Comparison of ENCODE assay signal across 8 mouse cellular contexts in the genomic region with DNA sequence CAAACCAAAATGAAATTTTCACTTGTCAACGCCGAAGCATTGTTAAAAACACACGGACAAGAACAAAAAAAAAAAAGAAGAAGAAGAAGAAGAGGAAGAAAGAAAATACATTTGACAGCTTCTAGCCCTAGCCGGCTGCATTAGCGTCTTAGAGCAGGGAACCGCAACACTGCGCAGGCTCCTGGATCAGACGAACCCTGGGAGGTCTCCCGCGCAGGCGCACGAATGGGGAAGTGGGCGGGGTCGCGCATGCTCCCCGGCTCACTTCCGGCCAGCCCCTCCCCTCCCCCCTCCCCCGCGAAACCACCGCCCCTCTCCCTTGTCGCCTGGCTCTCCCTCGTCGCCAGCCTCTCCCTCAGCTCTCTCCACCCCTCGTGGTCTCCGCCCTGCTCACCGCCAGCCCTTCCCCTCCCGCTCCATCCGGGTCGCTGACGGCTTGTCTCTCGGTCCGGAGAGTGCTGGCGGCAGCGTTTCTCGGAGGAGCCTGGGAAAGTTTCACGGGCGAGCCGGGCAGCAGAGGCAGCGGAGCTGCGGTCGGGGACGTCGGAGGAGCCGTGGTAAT. TPM values are rescaled to one million over a fixed set of nuclear protein-coding genes. Genes with fewer than 3 reads are reported as not detected.
DNase-seq lines count a peak whose midpoint lies in the region; ATAC-seq and TF ChIP-seq lines count a peak whose summit lies in the region.

Gene Herc4, plus strand, starts transcription at position 318 of the 562 bp plus-strand sequence.

- peak; percentile 63 to 86; a peak in 3 of 4 replicates for TF ChIP-seq POLR2A in MEL (IDR thresholded peaks at IDR 0.05; ENCODE audit: control insufficient read depth in 1 of 2, insufficient read depth in 1 of 2, low read depth in 1 of 2, low read length in 2 of 2, poor library complexity in 1 of 2)
- peak; percentile 94 for TF ChIP-seq POLR2A in cerebellum, adult 2 months (IDR thresholded peaks at IDR 0.05; ENCODE audit: borderline replicate concordance, insufficient read depth, low read length)

- H3K79me2 ChIP-seq in MEL (ENCODE audit: control insufficient read depth, insufficient read depth, low read length, poor library complexity) = peaks cover 28% of the 10 kb centered on the region

- no peak for TF ChIP-seq EP300 in MEL (IDR thresholded peaks at IDR 0.05; ENCODE audit: low read depth in 1 of 2, low read length in 2 of 2)

- peak within 1 kb of the TSS; percentile 91 to 92 for H3K4me3 ChIP-seq in MEL (ENCODE audit: control insufficient read depth in 1 of 2, insufficient read depth in 1 of 2, low read depth in 2 of 2, low read length in 2 of 2)
- peak within 1 kb of the TSS; percentile 92 for H3K4me3 ChIP-seq in cerebellum, adult 2 months (replicated peaks; ENCODE audit: insufficient read depth, low read depth, low read length)
- H3K4me3 ChIP-seq in forebrain, postnatal 0 days (ENCODE audit: low read depth, low read length) = peak within 1 kb of the TSS; percentile 91
- peak within 1 kb of the TSS; percentile 90 for H3K4me3 ChIP-seq in lung, embryonic 15.5 days

- H3K4me2 ChIP-seq in forebrain, postnatal 0 days (ENCODE audit: low read depth) = peak within 1 kb of the TSS; percentile 67
- H3K4me2 ChIP-seq in lung, embryonic 15.5 days = peak within 1 kb of the TSS; percentile 57

- ATAC-seq in forebrain, postnatal 0 days = peak; percentile 99
- peak; percentile 100 for ATAC-seq in lung, embryonic 15.5 days (ENCODE audit: borderline replicate concordance, extremely low read depth, low FRiP score, low TSS enrichment)

- no peak for TF ChIP-seq RAD21 in MEL (IDR thresholded peaks at IDR 0.05; ENCODE audit: low read depth, low read length)

- no peak for TF ChIP-seq CTCF in MEL (IDR thresholded peaks at IDR 0.05 in 2 of 3, conservative IDR thresholded peaks at IDR 0.05 in 1 of 3; ENCODE audit: control insufficient read depth in 1 of 3, insufficient read depth in 1 of 3, low read depth in 2 of 3, low read length in 3 of 3, poor library complexity in 1 of 3, severe bottlenecking in 1 of 3)
- TF ChIP-seq CTCF in cerebellum, adult 2 months (IDR thresholded peaks at IDR 0.05; ENCODE audit: borderline replicate concordance, insufficient read depth, low read depth, low read length) = no peak
- TF ChIP-seq CTCF in forebrain, postnatal 0 days (IDR thresholded peaks at IDR 0.05; ENCODE audit: low read depth) = no peak

- H3K36me3 ChIP-seq in MEL (ENCODE audit: control insufficient read depth in 1 of 2, insufficient read depth in 2 of 2, low read length in 2 of 2) = peaks cover 11 to 31% of the 10 kb centered on the region in 2 experiments
- H3K36me3 ChIP-seq in forebrain, postnatal 0 days (ENCODE audit: insufficient read depth) = no peaks in the 10 kb centered on the region
- H3K36me3 ChIP-seq in lung, embryonic 15.5 days = no peaks in the 10 kb centered on the region

- peak; percentile 95 for DNase-seq in MEL (ENCODE audit: low read depth, low spot score)
- peak; percentile 95 to 96 for DNase-seq in cerebellum, adult 2 months
- DNase-seq in forebrain, postnatal 0 days = peak; percentile 97
- DNase-seq in heart, postnatal 4 days = peak; percentile 97
- DNase-seq in layer of hippocampus, adult 8-10 months (ENCODE audit: low spot score in 2 of 2) = peak; percentile 91 to 94
- DNase-seq in ovary, adult 18-20 months (ENCODE audit: low spot score) = peak; percentile 95
- DNase-seq in thymus, postnatal 0 days (ENCODE audit: low spot score) = peak; percentile 95

- no peaks in the 10 kb centered on the region for H3K9me3 ChIP-seq in MEL (replicated peaks; ENCODE audit: insufficient read depth, low read length)
- no peaks in the 10 kb centered on the region for H3K9me3 ChIP-seq in forebrain, postnatal 0 days (ENCODE audit: low read length)
- H3K9me3 ChIP-seq in lung, embryonic 15.5 days = no peaks in the 10 kb centered on the region

- peak within 1 kb of the TSS; percentile 83 for H3K27ac ChIP-seq in MEL (ENCODE audit: control insufficient read depth, low read depth, low read length)
- H3K27ac ChIP-seq in cerebellum, adult 2 months (ENCODE audit: insufficient read depth, low read length) = peak within 1 kb of the TSS; percentile 79
- peak within 1 kb of the TSS; percentile 94 for H3K27ac ChIP-seq in forebrain, postnatal 0 days (ENCODE audit: low read depth, low read length)
- H3K27ac ChIP-seq in lung, embryonic 15.5 days = peak within 1 kb of the TSS; percentile 98

- WGBS in cerebellum, adult 2 months = under 1% methylated on average over 43 of the region's 44 CpGs
- WGBS in forebrain, postnatal 0 days = under 1% methylated on average over 42 of the region's 44 CpGs
- WGBS in lung, embryonic 15.5 days = under 1% methylated on average over 44 of the region's 44 CpGs

- H3K27me3 ChIP-seq in MEL (ENCODE audit: control insufficient read depth in 1 of 2, insufficient read depth in 2 of 2, low read length in 2 of 2) = no peaks in the 10 kb centered on the region
- no peaks in the 10 kb centered on the region for H3K27me3 ChIP-seq in cerebellum, adult 2 months (ENCODE audit: control insufficient read depth, insufficient read depth, low read length)
- no peaks in the 10 kb centered on the region for H3K27me3 ChIP-seq in forebrain, postnatal 0 days (ENCODE audit: insufficient read depth, low read length)
- no peaks in the 10 kb centered on the region for H3K27me3 ChIP-seq in lung, embryonic 15.5 days

- peaks cover 12 to 13% of the 10 kb centered on the region in 2 experiments for H3K4me1 ChIP-seq in MEL (ENCODE audit: control insufficient read depth in 1 of 2, insufficient read depth in 2 of 2, low read length in 2 of 2)
- no peaks in the 10 kb centered on the region for H3K4me1 ChIP-seq in cerebellum, adult 2 months (ENCODE audit: control insufficient read depth, insufficient read depth, low read length)
- H3K4me1 ChIP-seq in forebrain, postnatal 0 days (ENCODE audit: insufficient read depth) = peaks cover 10% of the 10 kb centered on the region
- H3K4me1 ChIP-seq in lung, embryonic 15.5 days = peaks cover 9% of the 10 kb centered on the region

- peak within 1 kb of the TSS; percentile 95 for H3K9ac ChIP-seq in MEL (ENCODE audit: control insufficient read depth, low read depth, low read length, poor library complexity, severe bottlenecking)
- H3K9ac ChIP-seq in forebrain, postnatal 0 days = peak within 1 kb of the TSS; percentile 86
- H3K9ac ChIP-seq in lung, embryonic 15.5 days = peak within 1 kb of the TSS; percentile 97

TF ChIP-seq in MEL, 35 proteins besides CTCF, POLR2A, EP300 and RAD21 (continues in another document):
- TF ChIP-seq ETS1 (IDR thresholded peaks at IDR 0.05; ENCODE audit: low read depth, low read length) = no peak
- peak; percentile 84 for TF ChIP-seq HCFC1 (IDR thresholded peaks at IDR 0.05; ENCODE audit: low read depth, low read length)
- peak; percentile 53; the same call in 1 of the 2 replicates for TF ChIP-seq KAT2A (conservative IDR thresholded peaks at IDR 0.05; ENCODE audit: low read depth, low read length)
- peak; percentile 89 for TF ChIP-seq NRF1 (IDR thresholded peaks at IDR 0.05; ENCODE audit: insufficient read depth, low read depth, low read length, poor library complexity, severe bottlenecking)
- peak; percentile 45 for TF ChIP-seq MXI1 (IDR thresholded peaks at IDR 0.05; ENCODE audit: low read depth, low read length)
- no peak for TF ChIP-seq JUND (IDR thresholded peaks at IDR 0.05; ENCODE audit: low read depth, low read length)
- 0 out of 2 replicates have a peak, but pooled peaks have one; percentile 20 for TF ChIP-seq E2F4 (IDR thresholded peaks at IDR 0.05; ENCODE audit: borderline replicate concordance, low read depth, low read length)
- TF ChIP-seq SIN3A (IDR thresholded peaks at IDR 0.05; ENCODE audit: low read length) = peak; percentile 79
- TF ChIP-seq UBTF (IDR thresholded peaks at IDR 0.05; ENCODE audit: borderline replicate concordance, insufficient read depth, low read depth, low read length) = no peak
- TF ChIP-seq BHLHE40 (IDR thresholded peaks at IDR 0.05; ENCODE audit: borderline replicate concordance, low read depth, low read length) = no peak
- TF ChIP-seq MAFK (IDR thresholded peaks at IDR 0.05; ENCODE audit: borderline replicate concordance, low read depth, low read length) = no peak
- TF ChIP-seq USF1 (IDR thresholded peaks at IDR 0.05; ENCODE audit: low read depth, low read length) = peak; percentile 46; the same call in 1 of the 2 replicates
- TF ChIP-seq CHD2 (IDR thresholded peaks at IDR 0.05; ENCODE audit: low read length) = no peak
- no peak for TF ChIP-seq TAL1 (IDR thresholded peaks at IDR 0.05; ENCODE audit: low read length)
- no peak for TF ChIP-seq GATA1 (IDR thresholded peaks at IDR 0.05; ENCODE audit: low read depth, low read length)
- TF ChIP-seq GABPA (IDR thresholded peaks at IDR 0.05; ENCODE audit: low read depth, low read length) = no peak
- TF ChIP-seq USF2 (IDR thresholded peaks at IDR 0.05; ENCODE audit: borderline replicate concordance in 1 of 2, insufficient read depth in 1 of 2, low read depth in 1 of 2, low read length in 2 of 2) = no peak
- TF ChIP-seq SMC3 (IDR thresholded peaks at IDR 0.05; ENCODE audit: low read depth, low read length) = no peak
- TF ChIP-seq NELFE (IDR thresholded peaks at IDR 0.05; ENCODE audit: low read depth, low read length) = peak; percentile 93
- peak; percentile 28; the same call in 1 of the 2 replicates for TF ChIP-seq TCF12 (IDR thresholded peaks at IDR 0.05; ENCODE audit: low read depth, low read length)
- TF ChIP-seq MAX (IDR thresholded peaks at IDR 0.05; ENCODE audit: low read length) = peak; percentile 60
- TF ChIP-seq ZMIZ1 (IDR thresholded peaks at IDR 0.05; ENCODE audit: low read depth, low read length) = peak; percentile 86; the same call in 1 of the 2 replicates
- TF ChIP-seq TBP (IDR thresholded peaks at IDR 0.05; ENCODE audit: low read depth, low read length) = 0 out of 2 replicates have a peak, but pooled peaks have one; percentile 75
- peak; percentile 78 for TF ChIP-seq ZNF384 (IDR thresholded peaks at IDR 0.05; ENCODE audit: low read depth, low read length)

RNA-seq across cellular contexts. Expression of gene Herc4, which starts in this region (rescaled TPM):
- 37.1 and 38.6 TPM in 2 replicates for total RNA-seq in MEL (2012; rRNA removed)
- polyA plus RNA-seq in MEL (2012; ENCODE audit: insufficient read depth in 1 of 2, insufficient read length in 2 of 2, low read depth in 1 of 2, low replicate concordance in 2 of 2, missing spikeins in 1 of 2) = 100 to 1,000 TPM in 1 of 2 experiments, 10 to 100 TPM in 1; 57.1 to 140 TPM
- 25.5 and 28.2 TPM in 2 replicates for polyA plus RNA-seq in cerebellum, adult 2 months (2012; rRNA removed)
- 44.4 and 49.3 TPM in 2 replicates for total RNA-seq in forebrain, postnatal 0 days (2014; rRNA removed)
- polyA plus RNA-seq in forebrain, postnatal 0 days (2015; fragmentation: Nextera tagmentation; extraction: Ambion mirVana) = 17.8 and 21.3 TPM in 2 replicates
- total RNA-seq in heart, postnatal 4 days (2021) = 10 to 100 TPM; 45.2 to 45.8 TPM
- 10 to 100 TPM; 39.5 to 49.5 (median 40.2) TPM for total RNA-seq in layer of hippocampus, adult 8-10 months (2022)
- polyA plus RNA-seq in lung, embryonic 15.5 days (2015; fragmentation: Nextera tagmentation; extraction: Ambion mirVana) = 38.2 and 39.0 TPM in 2 replicates
- polyA plus RNA-seq in thymus, postnatal 0 days (2015; fragmentation: Nextera tagmentation; extraction: Ambion mirVana) = 34.5 and 43.3 TPM in 2 replicates

Comparison
In these comparisons a context has a peak if more than half of its experiments do, and no peak if none do; other contexts are left out.
1. Peak in every context shown above with its lines: DNase-seq, ATAC-seq, H3K4me3 ChIP-seq and H3K27ac ChIP-seq.